Mouse (Mus musculus) cortical plate, adult 2 months (tissue): ENCODE measurements around the gene Arhgap15.

ENCODE experiments used
- CTCF ChIP-seq: fragments of 200-500 bp; IDR thresholded peaks from 2 replicates; pipeline ENCODE4 v1.5.1; 2011; ENCODE audit warnings: mild to moderate bottlenecking, control low read depth, low read length; ENCODE audit not compliant: insufficient read depth; ENCODE audit errors: extremely low read depth
- POLR2A ChIP-seq: fragments of 200-500 bp; IDR thresholded peaks from 2 replicates; pipeline ENCODE4 v1.6.1; 2011; ENCODE audit warnings: mild to moderate bottlenecking, low read length, control low read depth; ENCODE audit not compliant: insufficient read depth; ENCODE audit errors: extremely low read depth

DNA sequence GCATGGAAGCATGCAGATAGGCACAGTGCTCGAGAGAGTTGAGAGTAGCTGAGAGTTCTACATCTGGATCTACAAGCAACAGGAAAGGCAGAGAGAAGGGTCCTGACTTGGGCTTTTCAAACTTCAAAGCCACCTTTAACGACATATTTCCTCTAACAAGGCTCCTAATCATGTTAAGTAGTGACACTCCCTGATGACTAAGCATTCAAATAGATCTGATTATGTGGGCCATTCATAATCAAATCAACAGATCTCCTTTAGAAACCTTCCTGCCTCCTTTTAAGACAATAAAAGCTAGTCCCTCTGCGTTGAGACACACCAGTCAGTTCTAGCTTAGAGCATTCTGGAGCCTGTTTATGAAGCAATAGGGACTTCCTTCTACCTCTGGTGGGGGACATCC lies 16.2 kb upstream of the Arhgap15 start:
- TF ChIP-seq CTCF (no peak), POLR2A (no peak)
